Mouse (Mus musculus) thymus, postnatal 0 days (tissue): ENCODE data around the gene Wfdc17. TPM values are rescaled to one million over a fixed set of nuclear protein-coding genes. Genes with fewer than 3 reads are reported as not detected.

Experiments used
- DNase-seq: peaks from one replicate; pipeline ENCODE4 v3.0.0-alpha.2; 2015; ENCODE audit warnings: low spot score
- polyA plus RNA-seq: library from polyadenylated mRNA; unstranded; fragments of >200 nt; fragmentation: Nextera tagmentation; extraction: Ambion mirVana; gene quantifications from 2 replicates; pipeline ENCODE4 v1.2.1, GENCODE M21; 2015

The Wfdc17 gene
- polyA plus RNA-seq: 17.2 and 17.8 TPM in 2 replicates

DNA sequence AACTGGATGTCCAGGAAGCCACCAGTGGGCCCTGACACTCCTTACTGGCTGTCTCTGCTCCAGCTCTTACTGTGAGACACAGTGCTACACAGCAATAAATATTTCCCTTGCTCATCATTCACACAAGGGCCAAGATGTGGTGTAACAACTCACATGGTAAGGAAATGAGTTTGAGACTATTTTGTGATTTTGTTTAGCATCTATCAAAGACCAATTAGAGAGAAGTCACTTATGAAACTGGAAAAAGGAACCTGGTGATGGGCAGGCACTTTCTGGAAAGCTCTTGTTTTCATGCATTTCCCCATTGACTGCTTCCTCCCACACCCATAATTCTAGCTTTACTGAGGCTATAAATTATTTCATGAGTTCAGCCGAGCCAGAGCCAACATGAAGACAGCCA, at the start of gene Wfdc17:
Wfdc17 (plus strand) TSS at position 287 of the 400 bp plus-strand sequence.
- no peak for DNase-seq

DNA sequence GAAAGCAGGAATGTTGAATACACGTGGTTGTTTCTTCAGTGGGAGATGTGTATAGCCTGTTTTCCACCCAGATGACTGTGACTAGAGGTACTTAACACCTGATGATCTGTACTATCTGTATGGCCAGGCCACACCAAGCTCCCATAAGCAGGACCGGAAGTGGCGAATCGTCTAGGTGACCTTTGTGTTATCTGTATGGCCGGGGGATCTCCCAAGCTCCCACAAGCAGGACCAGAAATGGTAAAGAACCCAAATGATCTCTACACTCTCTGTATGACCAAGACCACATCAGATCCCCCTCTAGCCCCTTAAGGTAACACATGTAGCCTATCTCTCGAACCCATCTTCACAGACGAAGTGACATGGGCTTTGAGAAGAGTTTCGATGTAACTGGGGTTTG, 49.2 kb upstream of the Wfdc17 start:
- DNase-seq: no peak

GRCm38 (mm10) chr11:83657508-83657907, 46.3 kb upstream of the Wfdc17 start:
- no peak for DNase-seq

DNA sequence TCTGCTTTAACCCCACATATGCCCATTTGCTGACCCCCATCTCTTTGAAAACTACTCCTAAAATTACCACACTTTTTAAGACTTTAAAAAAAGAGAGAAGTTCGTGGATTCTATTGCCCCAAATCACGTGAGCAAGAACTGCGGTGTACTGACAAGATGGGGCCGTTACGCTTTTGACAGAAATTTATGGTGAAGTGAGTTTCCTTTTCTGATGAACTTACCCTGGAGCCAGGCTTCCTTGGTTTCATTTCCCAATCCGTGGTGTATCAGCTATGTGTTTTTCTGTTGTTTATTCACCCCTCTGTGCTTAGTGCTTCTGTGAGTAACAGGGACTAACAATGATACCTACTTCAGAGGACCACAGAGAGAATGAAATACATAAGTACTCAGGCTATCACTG, 45.0 kb upstream of the Wfdc17 start:
- no peak for DNase-seq

DNA sequence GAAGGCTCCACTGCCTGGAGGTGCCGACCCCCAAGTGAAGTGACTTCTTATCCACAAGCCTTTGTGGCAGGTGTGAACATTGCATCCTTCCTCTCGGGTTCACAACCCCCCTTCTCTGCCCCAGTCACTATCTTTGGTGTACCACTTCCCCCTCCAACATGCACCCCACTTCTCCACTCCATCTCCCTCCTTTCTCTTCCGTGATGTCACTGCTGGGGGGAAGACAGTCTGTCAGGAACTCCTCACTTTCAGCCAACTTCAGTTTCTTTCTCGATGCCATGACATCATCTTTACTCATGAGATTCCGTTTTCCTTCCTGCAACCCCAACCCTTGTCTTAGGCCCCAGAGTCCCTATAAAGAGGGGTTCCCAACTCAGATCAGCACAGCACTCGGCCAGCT, 41.6 kb upstream of the Wfdc17 start, which contains the start of gene Ccl4:
Ccl4 (plus strand) TSS at position 381 of the 400 bp plus-strand sequence.
- DNase-seq: peak; percentile 58

DNA sequence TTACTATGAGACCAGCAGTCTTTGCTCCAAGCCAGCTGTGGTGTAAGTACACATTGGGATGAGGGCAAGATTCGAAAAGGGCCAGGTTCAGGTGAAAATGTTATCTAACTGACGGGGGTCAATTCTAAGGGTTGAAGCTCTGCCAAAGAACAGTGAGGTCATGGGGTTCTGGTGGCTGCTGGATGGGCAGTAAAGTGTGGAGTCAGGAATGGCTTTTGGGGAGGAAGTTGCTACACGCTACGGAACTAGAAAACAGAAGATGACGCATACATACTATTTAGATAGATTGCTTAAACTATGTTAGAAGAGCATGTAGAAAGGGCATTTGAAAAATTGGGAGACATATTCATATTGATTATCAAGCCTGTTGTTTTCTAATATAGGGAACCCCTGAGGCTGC, 40.3 kb upstream of the Wfdc17 start:
- no peak for DNase-seq

DNA sequence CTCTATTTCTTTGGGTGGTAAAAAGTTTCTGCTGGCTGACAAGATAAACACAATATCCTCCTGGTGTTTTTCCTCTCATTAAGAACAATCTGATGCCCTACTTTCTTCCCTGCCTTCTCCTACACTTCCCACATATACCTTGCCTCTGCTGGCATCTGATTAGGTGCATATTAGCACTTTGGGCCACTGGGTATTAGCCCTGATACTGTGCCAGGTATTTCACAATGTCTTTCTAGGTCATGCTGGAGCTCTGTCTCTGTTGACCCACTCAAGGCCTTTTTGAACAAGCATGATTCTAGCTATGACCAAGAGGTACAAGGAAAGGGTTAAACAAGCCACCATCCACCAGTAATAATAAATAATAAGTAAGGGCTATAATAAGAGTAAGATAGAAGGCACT, 32.0 kb upstream of the Wfdc17 start:
- no peak for DNase-seq

GRCm38 (mm10) chr11:83675665-83676064, 28.1 kb upstream of the Wfdc17 start:
- DNase-seq: no peak

- no peak for DNase-seq
These were observed 13.9 kb upstream of the Wfdc17 start for GRCm38 (mm10) chr11:83689918-83690317.

- no peak for DNase-seq
These were observed 11.8 kb upstream of the Wfdc17 start for GRCm38 (mm10) chr11:83692008-83692407.

GRCm38 (mm10) chr11:83708715-83709114, 4.9 kb downstream of the Wfdc17 start, which contains the start of gene Wfdc18:
Gene Wfdc18, plus strand, starts transcription at chr11:83709015.
- DNase-seq: no peak

DNA sequence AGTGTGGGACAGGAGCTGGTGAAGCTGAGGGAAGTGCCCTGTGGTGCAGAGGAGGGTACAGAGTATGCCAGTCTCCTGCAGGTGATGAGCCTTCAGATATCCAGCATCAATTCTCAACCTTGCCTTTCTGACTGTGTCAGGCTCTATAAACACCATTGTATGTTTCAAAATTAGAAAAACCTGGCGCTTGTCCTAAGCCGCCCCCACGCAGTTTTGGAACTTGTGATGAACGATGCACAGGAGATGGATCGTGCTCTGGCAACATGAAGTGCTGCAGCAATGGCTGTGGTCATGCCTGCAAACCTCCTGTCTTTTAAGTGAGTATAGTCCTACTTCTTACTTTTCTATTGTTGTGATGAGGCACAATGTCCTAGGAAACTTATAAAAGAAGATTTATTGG, 5.9 kb downstream of the Wfdc17 start:
- no peak for DNase-seq

DNA sequence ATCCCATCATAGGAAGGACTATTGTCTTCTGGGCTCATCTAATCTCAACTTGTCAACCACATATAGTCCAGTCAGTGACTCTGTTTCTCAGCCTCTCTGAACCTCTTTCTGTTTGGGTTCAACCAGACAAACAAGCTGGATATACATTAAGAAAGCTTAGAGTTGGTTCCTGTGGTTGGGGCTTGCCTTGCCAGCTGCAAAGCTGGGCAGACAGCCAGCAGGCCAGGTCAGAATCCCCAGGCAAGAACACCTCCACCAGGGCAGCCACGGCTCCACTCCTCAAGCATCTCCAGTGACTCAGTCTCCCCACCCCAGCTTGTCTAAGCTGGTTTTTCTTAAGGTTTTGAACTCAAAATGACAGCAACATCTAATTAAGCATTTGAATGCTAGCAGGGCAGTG, 8.9 kb downstream of the Wfdc17 start:
- no peak for DNase-seq

- DNase-seq: no peak
These were observed 10.1 kb downstream of the Wfdc17 start for GRCm38 (mm10) chr11:83713925-83714324.

- DNase-seq: no peak
These were observed 13.4 kb downstream of the Wfdc17 start for GRCm38 (mm10) chr11:83717042-83717665.

GRCm38 (mm10) chr11:83720766-83721165, 17.0 kb downstream of the Wfdc17 start:
- DNase-seq: no peak

DNA sequence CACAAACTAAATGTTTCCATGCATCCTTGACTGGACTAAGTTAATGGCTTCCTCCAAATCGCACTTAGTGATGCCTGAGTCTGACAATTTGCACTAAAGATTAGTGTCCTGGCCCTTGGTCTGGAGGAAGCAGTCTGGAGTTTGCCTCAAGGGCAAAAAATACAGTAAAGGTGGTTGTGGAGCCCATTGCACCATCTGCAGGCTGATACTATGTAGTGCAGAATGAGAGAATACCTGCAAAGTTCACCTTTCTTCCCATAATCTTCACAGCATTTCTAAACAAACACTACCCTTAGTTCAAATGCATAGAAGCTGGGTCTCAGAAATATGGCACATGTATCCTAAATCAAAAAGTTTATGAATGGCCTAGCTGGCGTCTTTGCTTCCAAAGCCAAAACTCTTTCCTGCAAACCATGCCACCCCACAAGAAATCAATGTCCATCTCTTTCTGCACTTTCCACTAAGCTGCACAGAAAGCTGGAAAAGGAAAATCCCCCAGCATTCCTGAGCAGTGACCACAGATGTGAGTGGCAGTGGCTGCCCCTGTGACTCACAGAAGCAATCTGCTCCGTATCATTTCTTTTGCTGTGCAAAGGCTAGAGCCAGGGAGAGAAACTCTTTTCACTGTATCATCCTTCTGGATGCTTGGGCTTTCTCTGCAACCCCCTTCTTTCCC, 25.1 kb downstream of the Wfdc17 start:
- DNase-seq: peak; percentile 14

DNA sequence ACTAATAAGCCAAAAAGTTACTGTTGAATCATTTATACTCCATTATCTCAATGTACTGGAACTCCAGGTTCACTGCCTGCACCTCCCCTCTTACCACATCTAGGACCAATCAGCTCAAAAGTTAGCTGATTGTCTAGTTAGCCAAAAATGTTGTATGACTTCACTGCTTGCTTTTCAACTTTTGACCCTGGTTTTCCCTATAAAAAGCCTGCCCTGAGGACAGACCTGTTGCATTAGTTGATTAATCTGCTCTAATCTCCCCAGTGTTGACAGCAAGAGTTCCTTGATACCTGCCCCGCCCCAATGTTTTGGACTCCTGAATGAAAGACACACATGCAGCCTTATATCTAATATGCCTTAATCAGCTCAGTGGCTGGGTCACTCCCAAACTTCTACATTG, 27.3 kb downstream of the Wfdc17 start:
- no peak for DNase-seq

GRCm38 (mm10) chr11:83733071-83733640, 29.4 kb downstream of the Wfdc17 start:
- no peak for DNase-seq

DNA sequence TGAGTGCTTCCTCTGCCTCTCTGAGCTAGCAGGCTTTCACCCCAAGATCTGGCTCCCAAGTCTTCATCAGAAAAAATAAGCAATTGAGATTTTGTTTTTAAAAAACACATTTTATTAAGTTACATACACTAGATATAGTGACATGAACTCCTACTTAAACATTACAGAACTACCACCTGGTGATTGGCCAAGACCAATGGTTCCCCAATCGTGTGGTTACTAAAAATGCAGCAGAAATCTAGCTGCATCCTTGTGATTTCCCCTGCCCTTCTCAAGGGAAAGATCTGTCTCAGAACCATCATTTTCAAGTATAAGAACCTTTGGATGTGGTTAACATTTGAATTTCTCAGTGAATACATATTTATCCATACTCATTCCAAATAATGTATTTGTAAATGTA, 30.4 kb downstream of the Wfdc17 start:
- DNase-seq: no peak

GRCm38 (mm10) chr11:83735881-83736280, 32.1 kb downstream of the Wfdc17 start:
- DNase-seq: no peak

DNA sequence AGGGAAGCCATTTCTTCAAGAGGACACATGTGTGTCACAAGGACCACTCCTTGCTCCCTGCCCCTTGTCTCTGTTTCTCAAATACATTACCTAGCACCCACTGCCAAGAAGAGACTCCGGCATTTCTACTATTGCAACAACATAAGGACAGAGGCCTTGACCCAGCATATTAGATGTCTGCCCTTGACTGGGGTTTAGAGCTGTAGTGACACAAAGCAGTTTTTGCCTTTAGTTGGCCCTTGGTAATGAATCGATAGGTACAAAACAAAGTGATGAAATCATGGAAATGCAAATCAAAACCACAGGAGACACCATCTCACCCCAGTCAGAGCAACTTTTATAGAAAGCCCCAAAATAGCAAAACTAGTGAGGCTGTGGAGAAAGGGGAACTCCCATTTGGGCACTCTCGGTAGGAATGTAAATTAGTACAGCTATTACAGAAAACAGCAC, 33.3 kb downstream of the Wfdc17 start:
- DNase-seq: no peak

DNA sequence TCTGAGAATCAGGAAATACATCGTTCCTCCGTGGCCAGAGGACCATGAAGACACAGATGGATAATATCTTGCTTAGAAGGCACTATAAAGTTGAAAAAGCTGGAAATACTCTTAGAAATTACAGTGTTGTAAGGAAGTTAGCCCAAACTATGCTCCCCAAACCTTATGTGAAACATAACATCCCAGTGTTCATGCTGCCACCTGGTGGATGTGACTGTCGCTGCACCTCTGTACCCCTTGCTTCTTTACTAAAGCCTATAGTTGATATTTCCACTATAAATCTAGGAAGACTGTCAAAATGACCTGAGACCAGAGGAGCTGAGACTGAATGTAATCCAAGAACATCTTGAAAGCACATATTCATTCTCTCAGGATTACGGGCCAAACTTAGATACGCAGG, 35.5 kb downstream of the Wfdc17 start:
- peak; percentile 71 for DNase-seq
